Mouse (Mus musculus) olfactory bulb, adult 2 months (tissue): ENCODE measurements around the gene Dand5.

ENCODE experiments used
- CTCF ChIP-seq: fragments of 200-500 bp; IDR thresholded peaks from 2 replicates; pipeline ENCODE4 v1.5.1; 2012; ENCODE audit warnings: low read depth, mild to moderate bottlenecking, low read length, moderate library complexity; ENCODE audit not compliant: insufficient read depth
- POLR2A ChIP-seq: fragments of 200-500 bp; IDR thresholded peaks from 2 replicates; pipeline ENCODE4 v1.6.1; 2012; ENCODE audit warnings: mild to moderate bottlenecking, low read depth, low read length, moderate library complexity; ENCODE audit not compliant: insufficient read depth

DNA sequence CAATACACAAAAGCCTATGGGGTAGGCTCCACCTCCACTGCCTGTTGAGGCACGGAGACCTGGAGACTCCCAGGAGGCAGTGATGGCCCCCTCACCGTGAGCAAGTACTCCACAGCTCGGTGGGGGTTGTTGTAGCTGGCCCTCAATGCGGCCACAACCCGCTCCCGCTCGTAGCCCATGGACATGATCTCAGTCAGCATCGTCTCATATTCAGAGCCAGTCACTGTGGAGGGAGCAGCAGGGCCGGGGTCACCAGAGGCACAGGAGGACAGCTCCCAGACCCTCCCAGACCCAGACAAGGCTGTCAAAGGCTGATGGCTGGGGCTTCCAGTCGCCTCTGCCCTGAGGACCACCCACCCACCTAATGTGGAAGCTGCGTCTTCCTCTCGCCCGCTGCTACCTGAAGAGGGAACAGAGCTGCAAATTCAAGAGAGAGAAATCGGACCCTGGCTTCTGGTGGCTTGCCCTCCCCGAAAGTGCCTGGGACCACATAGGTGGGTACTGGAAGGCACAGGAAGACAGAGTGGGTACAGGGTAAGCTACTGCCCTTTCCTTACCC, 15.4 kb upstream of the Dand5 start:
- TF ChIP-seq CTCF (no peak), POLR2A (no peak)
